Mouse (Mus musculus) left cerebral cortex, postnatal 14 days (tissue): ENCODE measurements around the gene Shc3. TPM values are rescaled to one million over a fixed set of nuclear protein-coding genes. Genes with fewer than 3 reads are reported as not detected.

ENCODE experiments used
- DNase-seq, 2 experiments: peaks; one replicate each; pipeline ENCODE4 v3.0.0; 2021 to 2022; ENCODE audit warnings: low spot score in 2 of 2, mixed read lengths in 1 of 2
- intact Hi-C: fragments of 180-260 bp; cut with DNase I; formaldehyde crosslinking; loops from one replicate; pipeline ENCODE4 v1.15.1; 2025
- total RNA-seq, 2 experiments: library from RNA; stranded (reverse); gene quantifications; 2 replicates each; pipeline ENCODE4 v1.2.3; 2021

Gene Shc3
- total RNA-seq, 2 experiments from 2014 or later = 218 to 226 TPM

DNA sequence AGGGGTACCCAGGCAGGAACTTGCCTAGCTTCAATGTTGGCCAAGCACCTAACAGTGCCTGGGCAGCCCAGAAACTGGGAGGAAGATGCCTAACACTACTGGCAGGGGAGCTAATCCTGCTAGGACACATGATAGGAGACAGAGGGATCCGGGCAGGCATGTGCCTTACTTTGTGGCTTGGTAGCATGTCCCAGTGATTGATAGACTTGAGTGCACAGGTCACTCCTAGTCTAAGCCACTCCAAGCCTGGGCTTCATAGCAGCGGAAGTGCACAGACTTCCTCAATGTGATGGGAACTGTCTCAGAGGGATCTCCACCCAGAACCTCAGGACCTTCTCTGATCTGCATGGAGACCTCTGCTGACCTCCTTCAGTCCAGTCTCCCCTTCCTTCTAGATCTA, 134.1 kb downstream of the Shc3 start:
- intact Hi-C loops = loop anchor here (5.0 kb wide), 1 partner anchor 132 kb away; the partner anchor contains the start of gene Shc3
- no peak for DNase-seq

DNA sequence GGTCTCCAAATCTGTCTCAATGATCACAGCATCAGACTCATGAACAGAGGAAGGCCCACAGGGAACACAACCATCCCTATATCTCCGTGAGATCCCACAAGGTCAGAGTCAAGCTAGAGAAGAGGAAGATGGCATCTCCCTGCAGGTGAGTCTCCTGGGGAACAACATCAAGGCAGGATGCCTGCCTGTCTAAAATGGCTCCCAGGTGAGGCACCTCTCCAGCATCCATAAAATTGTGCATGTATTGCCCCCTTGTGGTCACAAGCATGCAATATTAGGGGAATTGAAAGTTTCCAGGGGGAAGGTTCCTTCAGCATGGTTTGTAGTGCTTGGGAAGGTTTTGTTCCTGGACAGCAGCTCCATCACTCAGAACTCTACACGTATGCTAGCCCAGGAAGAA, 134.8 kb downstream of the Shc3 start:
- intact Hi-C loops = no loop called here
- no peak for DNase-seq

DNA sequence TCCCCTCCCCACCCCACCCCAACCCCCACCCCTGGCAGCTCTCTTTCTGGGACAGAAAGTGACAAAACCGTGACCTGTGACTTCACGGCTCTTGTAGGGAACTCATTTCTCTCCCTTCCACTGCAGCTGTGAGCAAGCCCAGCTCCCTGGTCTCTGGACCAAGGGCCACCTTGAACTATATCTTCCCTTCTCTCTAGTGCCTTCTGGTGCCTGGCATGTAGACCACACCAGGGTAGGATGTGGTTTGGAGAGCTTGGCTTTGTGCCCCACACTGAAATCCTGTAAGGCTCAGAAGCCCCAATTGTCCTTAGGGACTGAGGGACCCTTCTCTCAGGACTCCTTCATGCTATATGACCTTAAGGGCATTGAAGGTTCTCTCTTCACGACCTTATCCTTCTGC, 135.8 kb downstream of the Shc3 start:
- no peak for DNase-seq
- intact Hi-C loops = no loop called here

DNA sequence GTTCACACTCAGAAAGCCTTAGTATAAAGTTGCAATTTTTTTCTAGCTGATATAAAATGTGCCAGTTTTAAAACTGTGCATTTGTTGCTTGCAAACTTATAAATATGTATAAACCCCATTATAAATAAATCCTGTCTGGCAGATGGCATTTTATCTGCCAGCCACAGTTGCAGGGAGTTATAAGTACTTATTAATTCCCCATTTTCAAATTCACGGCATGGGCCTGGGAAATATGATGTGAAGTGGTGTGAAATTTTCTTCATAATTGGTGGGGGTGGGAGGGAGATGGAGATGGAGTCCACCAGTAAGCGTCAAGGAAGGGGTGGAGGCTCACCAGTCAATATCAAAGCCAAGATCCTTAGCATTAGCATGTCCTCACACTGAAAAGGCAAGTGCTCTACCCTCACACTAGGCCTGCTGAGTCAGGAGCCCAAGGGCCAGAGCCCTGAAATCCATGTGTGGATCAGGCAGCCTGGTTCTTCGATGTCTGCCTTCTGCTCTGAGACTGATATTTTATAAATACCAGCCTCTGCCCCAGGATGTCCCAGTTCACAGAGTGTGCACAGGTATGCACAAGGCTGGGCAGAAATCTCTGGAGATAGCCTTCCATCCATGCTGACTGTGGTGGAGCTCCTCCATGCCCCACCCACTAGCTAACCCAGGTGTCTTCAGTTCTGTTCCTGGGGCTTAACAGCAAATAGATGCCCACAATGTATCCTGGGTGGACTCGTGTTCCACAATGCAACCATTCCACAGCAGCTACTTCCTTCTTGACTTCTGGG, 143.4 kb downstream of the Shc3 start:
- intact Hi-C loops = no loop called here
- no peak for DNase-seq

DNA sequence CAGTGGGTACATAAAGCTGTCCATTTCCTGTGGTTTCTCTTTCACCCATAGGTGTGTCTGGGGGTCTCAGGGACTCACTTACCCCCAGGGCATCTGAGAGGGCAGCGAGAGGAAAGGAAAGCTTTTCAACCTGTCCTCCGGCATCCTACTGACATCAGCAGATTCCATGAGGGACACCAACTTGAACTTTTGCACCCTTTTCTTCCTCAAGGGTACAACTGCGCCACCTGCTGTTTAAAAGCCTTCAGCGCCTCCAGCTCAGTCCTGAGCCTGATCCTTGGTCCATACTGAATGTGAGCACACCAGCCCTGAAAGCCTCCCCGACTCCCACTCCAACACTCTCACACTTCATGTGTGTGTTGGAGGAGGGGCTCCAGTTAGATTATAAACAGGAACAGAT, 144.6 kb downstream of the Shc3 start:
- intact Hi-C loops = loop anchor here (5.0 kb wide), 1 partner anchor 193 kb away; no protein-coding TSS in a partner anchor
- DNase-seq = peak; percentile 47 to 66

DNA sequence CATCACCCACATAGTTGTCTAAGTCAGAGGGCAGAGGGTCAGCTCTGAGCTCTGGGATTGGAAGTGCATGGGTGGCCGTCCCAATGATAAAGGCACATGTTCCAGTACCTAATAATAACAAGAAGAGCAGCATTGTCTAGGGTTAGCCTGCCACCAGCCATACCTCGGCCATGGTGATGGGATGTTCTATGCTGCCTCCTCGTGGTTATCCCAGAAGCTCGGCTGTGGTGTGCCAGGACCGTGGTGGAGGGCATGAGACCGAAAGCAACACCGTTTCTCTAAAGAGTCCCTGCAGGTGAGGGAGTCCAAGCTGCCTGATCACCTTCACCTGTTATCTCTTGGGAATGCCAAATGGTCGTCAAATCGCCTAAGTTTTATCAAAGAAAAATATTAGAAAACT, 145.6 kb downstream of the Shc3 start:
- DNase-seq = no peak
- intact Hi-C loops = loop anchor here (5.0 kb wide), 1 partner anchor 194 kb away; no protein-coding TSS in a partner anchor

DNA sequence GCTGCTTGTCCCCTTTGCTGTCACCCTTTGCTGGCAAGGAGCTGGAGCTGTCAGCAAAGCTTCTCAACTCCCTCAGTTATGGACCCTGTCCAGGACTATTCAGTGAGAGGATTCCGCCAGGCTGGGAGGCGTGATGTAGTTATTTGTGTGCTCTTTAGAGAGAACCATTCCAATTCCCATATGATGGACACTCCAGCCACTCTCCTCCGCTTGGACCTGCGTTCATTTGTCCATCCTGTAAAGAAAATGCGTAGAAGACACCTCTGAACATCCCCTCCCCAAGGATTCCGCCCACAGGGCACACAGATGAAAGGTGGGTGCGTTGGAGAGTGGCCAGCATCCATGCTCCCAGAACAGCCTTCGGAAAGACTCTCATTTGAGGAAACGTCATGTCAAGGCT, 148.4 kb downstream of the Shc3 start:
- peak in 1 of 2 experiments; percentile 78 for DNase-seq
- intact Hi-C loops = loop anchor here (5.0 kb wide), 1 partner anchor 196 kb away; no protein-coding TSS in a partner anchor

DNA sequence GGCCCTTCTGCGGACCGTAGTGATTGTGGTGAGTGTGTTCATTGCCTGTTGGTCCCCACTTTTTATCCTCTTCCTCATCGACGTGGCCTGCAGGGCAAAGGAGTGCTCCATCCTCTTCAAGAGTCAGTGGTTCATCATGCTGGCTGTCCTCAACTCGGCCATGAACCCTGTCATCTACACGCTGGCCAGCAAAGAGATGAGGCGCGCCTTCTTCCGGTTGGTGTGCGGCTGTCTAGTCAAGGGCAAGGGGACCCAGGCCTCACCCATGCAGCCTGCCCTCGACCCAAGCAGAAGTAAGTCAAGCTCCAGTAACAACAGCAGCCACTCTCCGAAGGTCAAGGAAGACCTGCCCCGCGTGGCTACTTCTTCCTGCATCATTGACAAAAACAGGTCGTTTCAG, 149.7 kb downstream of the Shc3 start:
- no peak for DNase-seq

DNA sequence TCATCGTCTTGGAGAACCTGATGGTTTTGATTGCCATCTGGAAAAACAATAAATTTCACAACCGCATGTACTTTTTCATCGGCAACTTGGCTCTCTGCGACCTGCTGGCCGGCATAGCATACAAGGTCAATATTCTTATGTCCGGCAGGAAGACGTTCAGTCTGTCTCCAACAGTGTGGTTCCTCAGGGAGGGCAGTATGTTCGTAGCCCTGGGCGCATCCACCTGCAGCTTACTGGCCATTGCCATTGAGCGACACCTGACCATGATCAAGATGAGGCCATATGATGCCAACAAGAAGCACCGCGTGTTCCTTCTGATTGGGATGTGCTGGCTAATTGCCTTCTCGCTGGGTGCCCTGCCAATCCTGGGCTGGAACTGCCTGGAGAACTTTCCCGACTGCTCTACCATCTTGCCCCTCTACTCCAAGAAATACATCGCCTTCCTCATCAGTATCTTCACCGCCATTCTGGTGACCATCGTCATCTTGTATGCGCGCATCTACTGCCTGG, 150.2 kb downstream of the Shc3 start:
- intact Hi-C loops = loop anchor here (1.0 to 5.0 kb wide), 4 partner anchors 211 to 470 kb away; partner anchors contain the start of gene Spin1
- peak in 1 of 2 experiments; percentile 30 for DNase-seq

More for the DNA sequence above, 149.7 kb downstream of the Shc3 start:
- intact Hi-C loops = loop anchor here (5.0 kb wide), 2 partner anchors 227 to 317 kb away; partner anchors contain the start of gene Spin1

DNA sequence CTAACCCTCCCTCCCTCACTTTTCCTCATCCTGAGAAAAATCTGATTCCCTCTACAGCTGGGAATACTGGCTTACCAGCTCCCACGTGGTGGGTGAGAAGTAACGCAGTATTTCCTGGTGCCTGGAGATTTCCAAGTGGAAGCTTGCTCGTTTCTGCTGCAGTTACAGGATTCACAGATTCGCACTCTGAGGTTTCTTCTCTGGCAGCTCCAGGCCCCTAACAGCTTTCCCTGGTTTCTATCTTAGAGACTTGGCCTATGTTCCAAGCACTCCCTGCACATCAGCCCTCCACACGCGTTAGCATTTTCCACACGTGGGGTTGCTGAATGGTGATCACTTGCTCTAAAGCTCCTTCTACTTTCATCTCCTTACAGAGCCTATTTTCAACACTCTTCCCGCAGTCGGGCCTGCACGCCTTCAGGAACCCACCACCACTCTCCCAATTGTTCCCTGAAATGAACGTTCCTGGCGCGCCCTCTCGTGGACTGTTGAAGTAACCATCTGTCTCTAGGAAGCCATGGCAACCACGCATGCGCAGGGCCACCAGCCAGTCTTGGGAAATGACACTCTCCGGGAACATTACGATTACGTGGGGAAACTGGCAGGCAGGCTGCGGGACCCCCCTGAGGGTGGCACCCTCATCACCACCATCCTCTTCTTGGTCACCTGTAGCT, 150.8 kb downstream of the Shc3 start:
- DNase-seq = peak; percentile 97 to 99
- intact Hi-C loops = loop anchor here (1.0 to 5.0 kb wide), 4 partner anchors 210 to 469 kb away; partner anchors contain the start of gene Spin1

DNA sequence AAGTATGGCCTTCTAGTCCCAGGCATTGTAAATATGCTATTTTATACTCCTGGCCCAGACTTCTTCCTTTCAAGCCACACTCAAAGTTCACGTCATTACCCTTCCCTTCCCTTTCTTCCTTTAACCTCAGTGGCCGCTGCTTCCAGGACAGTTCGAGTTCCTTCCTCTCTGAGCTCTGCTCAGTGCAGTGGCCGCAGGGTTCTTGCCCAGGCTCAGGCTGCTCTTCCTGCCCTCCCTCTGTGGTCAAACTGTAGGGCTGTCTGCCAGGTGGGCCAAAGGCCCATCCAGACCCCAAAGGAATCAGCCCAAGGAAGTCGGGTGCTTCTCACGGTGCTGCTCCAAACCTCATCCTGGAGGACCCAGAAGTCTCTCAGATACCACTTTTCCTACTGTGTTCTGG, 151.4 kb downstream of the Shc3 start:
- intact Hi-C loops = loop anchor here (1.0 to 5.0 kb wide), 4 partner anchors 209 to 468 kb away; partner anchors contain the start of gene Spin1
- DNase-seq = no peak

DNA sequence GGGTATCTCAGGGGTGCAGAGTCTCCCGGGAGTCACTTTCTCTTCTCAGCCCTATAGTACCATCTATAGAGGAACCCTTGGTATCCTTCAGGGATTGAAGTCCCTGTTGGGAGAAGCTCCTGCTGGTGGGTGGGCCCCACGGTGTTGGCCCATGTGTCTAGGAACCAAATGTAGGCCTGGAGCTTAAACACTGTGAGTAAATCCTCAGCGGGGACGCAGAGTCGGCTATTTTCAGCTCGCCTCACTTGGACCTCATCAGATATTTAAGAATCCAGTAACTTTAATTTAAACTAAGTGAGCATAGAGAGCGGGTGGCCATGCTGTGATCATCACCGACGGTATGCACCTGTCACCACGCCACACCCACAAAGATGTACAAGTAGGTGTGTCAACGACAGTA, 152.5 kb downstream of the Shc3 start:
- intact Hi-C loops = loop anchor here (5.0 kb wide), 2 partner anchors 224 to 314 kb away; partner anchors contain the start of gene Spin1
- peak in 1 of 2 experiments; percentile 55 for DNase-seq

DNA sequence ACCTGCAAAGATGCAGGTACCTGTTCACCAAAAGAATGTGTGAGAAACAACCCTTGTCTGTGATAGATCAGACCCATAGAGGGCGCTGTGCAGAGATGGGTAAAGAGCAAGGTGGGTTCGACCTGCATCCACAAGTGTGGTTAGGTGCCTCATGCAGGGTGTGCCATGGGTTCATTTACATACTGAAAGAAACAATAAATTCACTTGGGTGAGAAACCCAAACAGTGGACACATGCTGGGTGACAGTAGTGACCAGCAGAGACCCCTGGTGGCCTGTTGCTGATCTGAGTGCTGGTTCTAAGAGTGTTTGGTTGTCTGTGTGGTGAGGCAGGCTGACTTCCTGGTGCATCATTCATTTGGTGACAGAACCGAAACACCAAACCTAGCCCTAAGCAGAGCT, 155.8 kb downstream of the Shc3 start:
- intact Hi-C loops = no loop called here
- DNase-seq = peak in 1 of 2 experiments; percentile 35

DNA sequence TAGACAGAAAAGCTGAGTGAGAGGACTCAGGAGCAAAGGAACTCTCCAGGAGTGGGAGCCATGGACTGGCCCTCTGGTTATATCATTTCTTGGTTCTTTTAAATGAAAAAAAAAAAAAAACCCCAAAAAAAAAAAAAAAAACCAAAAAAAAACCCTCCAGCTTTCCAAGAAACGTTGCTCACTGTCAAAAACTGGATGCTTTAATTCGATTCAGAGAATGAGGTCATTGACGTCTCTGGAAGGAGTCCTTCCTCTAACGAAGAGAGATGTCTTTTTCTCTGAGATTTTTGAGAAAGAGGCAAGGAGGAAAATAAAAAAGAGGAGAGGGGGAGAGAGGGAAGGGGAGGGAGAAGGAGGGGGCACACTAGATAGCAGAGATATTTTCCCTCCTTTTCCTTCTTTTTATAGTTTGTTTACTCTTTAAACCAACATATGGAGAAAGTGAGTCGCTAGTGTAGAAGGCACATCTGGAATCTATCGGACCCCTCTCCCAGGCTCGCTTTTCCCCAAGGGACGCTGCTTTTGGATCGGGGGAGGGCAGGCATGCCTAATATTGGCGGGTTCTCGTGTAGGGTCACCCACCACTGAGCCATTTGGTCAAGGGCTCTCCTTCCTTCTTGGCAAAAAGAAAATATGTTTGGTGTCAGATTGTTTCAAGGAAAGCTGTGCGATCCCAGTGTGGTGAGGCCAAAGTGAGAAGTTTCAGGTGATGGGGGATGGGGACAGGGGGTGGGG, 157.4 kb downstream of the Shc3 start:
- DNase-seq = no peak
- intact Hi-C loops = no loop called here

DNA sequence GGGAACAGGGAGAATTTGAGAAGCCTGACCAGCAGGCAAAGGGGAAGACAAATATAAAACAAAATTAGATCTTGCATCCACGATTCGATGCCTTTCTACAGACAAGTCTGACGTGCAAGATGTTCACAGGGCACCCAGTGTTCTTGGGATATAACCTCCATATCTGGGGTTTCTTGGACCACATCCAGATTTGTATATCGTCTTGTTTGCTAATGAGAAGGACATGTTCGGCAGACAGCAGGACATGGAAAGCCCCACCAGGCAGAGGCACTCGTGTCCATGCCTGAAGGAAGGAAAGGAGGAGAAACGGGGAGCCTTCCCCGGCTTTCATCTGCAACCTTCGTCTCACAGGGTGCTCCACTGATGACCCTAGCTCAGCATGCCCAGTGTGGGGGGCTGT, 158.0 kb downstream of the Shc3 start:
- DNase-seq = no peak
- intact Hi-C loops = no loop called here

DNA sequence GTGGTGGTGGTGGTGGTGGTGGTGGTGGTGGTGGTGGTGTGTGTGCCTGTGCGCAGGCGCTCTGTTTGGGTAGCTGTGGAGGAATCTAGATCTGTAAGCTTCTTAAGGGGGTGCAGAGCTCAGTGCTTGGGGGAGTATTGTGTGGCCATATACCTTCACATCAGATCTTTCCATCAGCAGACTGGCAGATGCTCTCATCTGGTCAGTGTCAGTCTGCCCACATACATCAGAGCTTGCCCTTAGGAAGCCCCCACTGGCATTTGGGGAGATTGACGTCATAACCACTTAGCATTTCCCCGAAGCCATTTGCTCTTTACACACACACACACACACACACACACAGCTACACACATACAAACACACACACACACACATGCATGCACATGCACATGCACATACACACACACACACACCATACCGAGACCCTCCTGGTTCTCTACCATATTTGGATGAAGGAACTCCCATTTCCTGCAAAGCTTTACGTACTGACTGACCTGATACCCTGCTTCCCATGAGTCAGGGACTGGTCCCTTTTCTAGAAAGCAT, 159.2 kb downstream of the Shc3 start:
- intact Hi-C loops = no loop called here
- no peak for DNase-seq

DNA sequence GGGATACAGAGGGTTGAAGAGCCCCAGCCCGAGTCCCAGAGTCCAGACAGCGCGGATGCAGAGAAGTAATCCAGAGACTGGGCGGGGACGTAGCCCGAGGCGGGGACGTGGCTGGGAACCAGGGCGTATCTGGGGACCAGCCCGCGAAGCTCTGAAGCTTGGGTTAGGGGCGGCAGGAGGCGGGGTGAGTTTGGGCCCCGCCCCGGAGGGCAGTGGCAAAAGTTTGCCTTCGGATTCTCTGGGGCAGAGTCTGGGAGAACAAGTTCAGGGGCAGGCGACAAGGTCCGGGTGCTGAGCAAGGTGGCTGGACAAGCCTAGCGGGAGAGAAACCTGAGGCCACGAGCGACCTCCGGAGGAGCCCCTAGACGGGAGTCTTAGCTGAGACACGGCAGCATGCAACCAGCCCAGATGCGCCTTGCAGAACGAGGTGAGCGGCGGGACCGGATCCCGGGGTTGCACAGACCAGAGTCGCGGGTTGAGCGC, 160.7 kb downstream of the Shc3 start, which contains the start of gene S1pr3:
Gene S1pr3, plus strand, starts transcription at position 121 of the 483 bp plus-strand sequence.
- DNase-seq = no peak
- intact Hi-C loops = no loop called here

DNA sequence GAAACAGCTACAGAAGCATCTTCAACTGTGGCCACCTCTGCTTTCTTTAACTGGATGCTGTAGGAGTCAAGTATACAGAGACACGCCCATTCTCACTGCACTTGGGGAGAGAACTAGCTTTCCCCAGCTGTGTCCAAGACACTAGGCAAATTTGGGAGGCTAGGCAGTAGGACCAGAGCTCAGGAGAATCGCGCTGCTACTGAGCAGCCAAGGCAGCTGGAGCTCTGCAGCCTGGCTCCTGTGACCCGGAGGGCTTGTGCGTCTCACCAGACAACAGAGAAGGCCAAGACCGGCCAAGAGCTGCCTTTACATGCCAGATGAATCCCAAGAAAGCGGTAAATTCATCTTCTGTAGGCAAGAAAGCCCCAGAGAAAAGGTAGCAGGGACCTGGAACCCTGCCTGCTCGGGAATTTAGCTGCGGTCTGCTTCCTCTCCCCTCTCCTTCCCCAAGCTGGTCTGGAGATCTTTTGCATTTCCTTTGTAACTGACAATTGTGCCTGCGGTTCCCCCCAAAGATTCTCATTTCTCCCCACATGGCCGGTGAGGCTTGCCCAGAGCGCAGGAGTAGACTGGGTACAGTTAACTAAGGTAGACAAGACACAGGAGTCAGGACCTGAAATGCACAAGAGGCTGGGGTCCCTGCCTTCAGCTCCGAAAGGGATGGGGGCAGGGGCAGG, 161.5 kb downstream of the Shc3 start:
- intact Hi-C loops = no loop called here
- no peak for DNase-seq
